Mouse (Mus musculus) heart, postnatal 0 days (tissue): ENCODE measurements around the gene Stag1.
"Not testable (repeated sequence)": the region's sequence is repeated elsewhere in the genome, so short reads cannot be mapped to it uniquely, and the experiment has no call there.

Experiments
- CTCF ChIP-seq: IDR thresholded peaks from 2 replicates; pipeline ENCODE4 v1.5.1; 2016; ENCODE audit warnings: antibody characterized with exemption, control low read depth, low read depth
- EP300 ChIP-seq: IDR thresholded peaks from 2 replicates; pipeline ENCODE4 v1.6.1; 2016; ENCODE audit warnings: antibody characterized with exemption, low read depth

DNA sequence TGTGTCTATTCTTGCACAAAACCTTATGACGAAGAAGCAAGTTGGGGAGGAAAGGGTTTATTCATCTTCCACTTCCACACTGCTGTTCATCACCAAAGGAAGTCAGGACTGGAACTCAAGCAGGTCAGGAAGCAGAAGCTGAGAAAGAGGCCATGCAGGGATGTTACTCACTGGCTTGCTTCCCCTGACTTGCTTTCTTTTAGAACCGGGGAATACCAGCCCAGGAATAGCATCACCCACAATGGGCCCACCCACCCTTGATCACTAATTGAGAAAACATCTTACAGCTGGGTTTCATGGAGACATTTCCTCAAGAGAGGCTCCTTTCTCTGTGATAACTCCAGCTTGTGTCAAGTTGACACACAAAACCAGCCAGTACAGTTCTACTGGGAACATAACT lies 179.6 kb downstream of the Stag1 start:
- not testable (repeated sequence) for TF ChIP-seq CTCF, EP300
